Mouse (Mus musculus) left cerebral cortex, adult 18-20 months (tissue): ENCODE results near the gene Usp48. TPM values are rescaled to one million over a fixed set of nuclear protein-coding genes. Genes with fewer than 3 reads are reported as not detected.

Source experiments
- DNase-seq, 2 experiments: peaks; one replicate each; pipeline ENCODE4 v3.0.0; 2021 to 2022; ENCODE audit warnings: low spot score in 2 of 2, mixed read lengths in 1 of 2
- total RNA-seq, 2 experiments: library from RNA; stranded (reverse); gene quantifications; 2 replicates each; pipeline ENCODE4 v1.2.3; 2021

The Usp48 gene
- total RNA-seq, 2 experiments from 2014 or later: 111 to 127 TPM

- no peak for DNase-seq
Observed at GRCm38 (mm10) chr4:137660364-137661077, 67.0 kb downstream of the Usp48 start.

- no peak for DNase-seq
Observed at GRCm38 (mm10) chr4:137661078-137661450, 67.5 kb downstream of the Usp48 start.

GRCm38 (mm10) chr4:137661547-137661946, 68.0 kb downstream of the Usp48 start:
- no peak for DNase-seq

GRCm38 (mm10) chr4:137663491-137663890, 69.9 kb downstream of the Usp48 start:
- DNase-seq: no peak

- peak; percentile 79 to 85 for DNase-seq
Observed at GRCm38 (mm10) chr4:137664433-137664979, 71.0 kb downstream of the Usp48 start, which contains the start of gene Rap1gap. TSS of gene Rap1gap (plus strand) at chr4:137664726.

- peak; percentile 46 to 63 for DNase-seq
Observed at GRCm38 (mm10) chr4:137664980-137665675, 71.6 kb downstream of the Usp48 start.

- DNase-seq: no peak
Observed at GRCm38 (mm10) chr4:137665791-137666190, 72.2 kb downstream of the Usp48 start.

GRCm38 (mm10) chr4:137666283-137666957, 72.9 kb downstream of the Usp48 start:
- no peak for DNase-seq

- no peak for DNase-seq
Observed at GRCm38 (mm10) chr4:137666958-137667345, 73.4 kb downstream of the Usp48 start.

- no peak for DNase-seq
Observed at GRCm38 (mm10) chr4:137667747-137668146, 74.2 kb downstream of the Usp48 start.

- no peak for DNase-seq
Observed at GRCm38 (mm10) chr4:137671711-137672500, 78.4 kb downstream of the Usp48 start.

- no peak for DNase-seq
Observed at GRCm38 (mm10) chr4:137675566-137675965, 82.0 kb downstream of the Usp48 start.

GRCm38 (mm10) chr4:137676057-137676456, 82.5 kb downstream of the Usp48 start:
- peak; percentile 83 to 87 for DNase-seq

GRCm38 (mm10) chr4:137676700-137677484, 83.3 kb downstream of the Usp48 start:
- DNase-seq: peak in 1 of 2 experiments; percentile 64

- no peak for DNase-seq
Observed at GRCm38 (mm10) chr4:137677906-137678305, 84.4 kb downstream of the Usp48 start.

- DNase-seq: no peak
Observed at GRCm38 (mm10) chr4:137678568-137678967, 85.0 kb downstream of the Usp48 start.

- no peak for DNase-seq
Observed at GRCm38 (mm10) chr4:137679979-137680550, 86.5 kb downstream of the Usp48 start.

GRCm38 (mm10) chr4:137680721-137681120, 87.2 kb downstream of the Usp48 start:
- no peak for DNase-seq

GRCm38 (mm10) chr4:137681408-137682104, 88.0 kb downstream of the Usp48 start:
- DNase-seq: peak; percentile 59 to 80
